Mouse (Mus musculus): Measurements from ENCODE around the gene Hbb-bt.
A peak's percentile ranks its signal among the peaks of the same experiment; 100 is the strongest.
"Not testable (repeated sequence)": the region's sequence is repeated elsewhere in the genome, so short reads cannot be mapped to it uniquely, and the experiment has no call there.

The Hbb-bt gene

DNA sequence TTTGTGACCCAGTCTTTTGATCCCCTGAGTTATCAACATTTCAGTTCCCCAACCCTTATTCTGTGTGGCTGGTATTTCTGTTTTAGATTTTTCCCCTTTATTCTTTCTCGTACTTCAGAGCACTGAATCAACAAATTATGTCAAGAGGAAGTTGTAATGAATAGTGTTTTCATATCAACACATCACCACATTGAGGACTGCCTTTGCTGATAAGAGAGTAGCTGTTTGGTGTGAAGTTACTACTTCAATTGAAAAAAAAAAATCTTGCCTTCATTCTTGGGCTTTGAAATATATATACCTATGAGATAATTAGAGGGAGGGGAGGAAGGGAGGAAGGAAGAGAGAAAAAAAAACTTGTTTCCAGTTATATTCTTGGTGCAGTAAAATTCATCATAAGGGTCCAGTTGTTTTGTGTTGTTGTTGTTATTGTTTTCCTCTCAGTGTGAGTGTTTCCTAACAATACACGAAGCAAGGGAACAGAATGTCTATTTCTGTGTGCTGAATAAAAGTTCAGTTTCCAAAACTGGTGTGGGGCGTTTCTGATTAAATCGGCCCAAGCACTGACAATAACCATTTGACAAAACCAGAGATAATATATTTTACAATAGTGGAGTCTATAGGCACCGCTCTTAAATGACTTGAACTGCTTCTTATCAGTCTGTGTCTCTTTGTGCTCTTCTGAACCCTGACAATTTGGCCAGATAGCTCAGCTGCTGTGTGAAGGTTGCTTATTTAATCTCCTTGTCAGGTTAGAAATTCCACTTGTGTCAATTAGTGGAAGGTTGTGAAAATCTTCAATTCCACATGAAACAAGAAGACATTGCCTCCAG lies 4.6 kb downstream of the Hbb-bt start:
- no peak for DNase-seq (ENCODE audit: low read depth, low spot score)

DNA sequence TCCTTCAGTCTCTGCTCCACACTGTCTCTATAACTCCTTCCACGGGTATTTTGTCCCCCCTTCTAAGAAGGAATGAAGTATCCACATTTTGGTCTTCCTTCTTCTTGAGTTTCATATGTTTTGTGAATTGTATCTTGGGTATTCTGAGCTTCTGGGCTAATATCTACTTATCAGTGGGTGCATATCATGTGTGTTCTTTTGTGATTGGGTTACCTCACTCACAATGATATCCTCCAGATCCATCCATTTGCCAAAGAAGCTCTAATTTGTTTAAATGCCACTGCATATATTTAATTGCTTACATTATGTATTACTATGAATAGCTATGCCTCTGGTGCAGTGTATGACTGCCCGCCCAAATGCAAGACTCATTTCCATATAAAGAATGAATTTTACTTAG lies 5.7 kb downstream of the Hbb-bt start:
- DNase-seq (ENCODE audit: low read depth, low spot score) = not testable (repeated sequence)

- DNase-seq (ENCODE audit: low read depth, low spot score) = peak; percentile 35
Measured at GRCm38 (mm10) chr7:103806856-103807255, 6.9 kb downstream of the Hbb-bt start.

- peak; percentile 1 for DNase-seq (ENCODE audit: low read depth, low spot score)
Measured at GRCm38 (mm10) chr7:103792669-103793388, 21.0 kb downstream of the Hbb-bt start.

- DNase-seq (ENCODE audit: low read depth, low spot score) = no peak
Measured at GRCm38 (mm10) chr7:103791721-103792120, 22.1 kb downstream of the Hbb-bt start, which contains the start of gene Olfr67. Gene Olfr67, minus strand, starts transcription at chr7:103791821.

- no peak for DNase-seq (ENCODE audit: low read depth, low spot score)
Measured at GRCm38 (mm10) chr7:103779598-103779997, 34.2 kb downstream of the Hbb-bt start, which contains the start of gene Olfr68. Gene Olfr68, minus strand, starts transcription at chr7:103779698.

GRCm38 (mm10) chr7:103777652-103778051 lies 36.1 kb downstream of the Hbb-bt start:
- not testable (repeated sequence) for DNase-seq (ENCODE audit: low read depth, low spot score)

DNA sequence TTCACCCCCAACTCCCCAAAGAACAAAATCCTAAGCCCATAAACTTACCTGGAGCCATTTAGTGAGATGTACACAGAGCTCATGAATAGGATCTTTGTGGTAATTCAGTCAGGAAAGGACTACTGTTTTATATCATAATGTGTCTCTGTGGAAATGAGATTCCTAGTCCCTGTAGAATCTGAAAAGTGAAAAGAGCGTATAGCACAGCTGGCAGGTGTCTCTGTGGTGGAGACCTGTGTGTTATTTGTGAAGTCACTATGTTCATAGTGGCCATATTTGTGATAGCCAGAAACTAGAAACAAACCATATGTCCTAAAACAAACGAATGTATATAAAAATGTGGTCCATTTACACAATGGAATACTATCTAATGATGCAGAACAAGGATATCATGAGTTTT lies 42.3 kb downstream of the Hbb-bt start, which contains the start of gene Olfr69:
Gene Olfr69 (minus strand): TSS at position 101 of the 400 bp plus-strand sequence.
- DNase-seq (ENCODE audit: low read depth, low spot score) = no peak

DNA sequence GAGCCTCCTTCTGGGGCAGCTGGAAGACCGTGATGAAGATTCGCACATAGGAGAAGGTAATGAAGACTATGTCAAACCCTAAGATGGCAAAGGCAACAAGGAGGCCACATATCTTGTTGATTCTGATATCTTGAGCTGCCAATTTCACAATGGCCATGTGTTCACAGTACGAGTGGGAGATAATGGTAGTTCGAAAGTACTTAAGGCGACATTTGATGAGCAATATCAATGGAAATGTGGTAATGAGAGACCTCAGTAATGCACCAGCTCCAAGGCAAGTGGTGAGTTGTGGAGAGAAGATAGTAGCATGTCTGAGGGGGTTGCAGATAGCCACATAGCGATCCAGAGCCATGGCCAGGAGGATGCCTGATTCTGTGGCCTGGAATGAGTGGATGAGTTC lies 46.1 kb downstream of the Hbb-bt start:
- DNase-seq (ENCODE audit: low read depth, low spot score) = not testable (repeated sequence)

Data from 3T3-L1 (cell line).